Mouse (Mus musculus): ENCODE data around the gene D13Ertd608e. TPM values are rescaled to one million over a fixed set of nuclear protein-coding genes. Genes with fewer than 3 reads are reported as not detected.
"Not testable (repeated sequence)": the region's sequence is repeated elsewhere in the genome, so short reads cannot be mapped to it uniquely, and the experiment has no call there.

The D13Ertd608e gene
- total RNA-seq, 2 experiments from 2014 or later = not detected

GRCm38 (mm10) chr13:119886896-119887295 is 51.1 kb downstream of the D13Ertd608e start:
- DNase-seq (ENCODE audit: extremely low spot score in 1 of 2, low spot score in 2 of 2); intact Hi-C loops (cut with DNase I): not testable (repeated sequence)

- intact Hi-C loops (cut with DNase I); DNase-seq (ENCODE audit: extremely low spot score in 1 of 2, low spot score in 2 of 2): not testable (repeated sequence)
Observed at GRCm38 (mm10) chr13:119894685-119895084, 58.9 kb downstream of the D13Ertd608e start, which contains the start of gene Tcstv1. Tcstv1 (minus strand) TSS chr13:119894785.

Other genes starting within 250 kb of the D13Ertd608e start
- gene Ccl28, start 212.2 kb upstream of the D13Ertd608e start, total RNA-seq (2021) = 1 to 10 TPM; 1.9 to 2.1 TPM
- 100 to 1,000 TPM; 639 to 688 TPM for gene Hmgcs1, start 145.6 kb upstream of the D13Ertd608e start, total RNA-seq (2021)
- gene Nim1k, start 80.1 kb upstream of the D13Ertd608e start, total RNA-seq (2021) = 10 to 100 TPM; 15.2 to 16.3 TPM
- 10 to 100 TPM; 41.5 to 44.3 TPM for gene Zfp131, start 45.1 kb upstream of the D13Ertd608e start, total RNA-seq (2021)
- gene AF067063, start 5.8 kb upstream of the D13Ertd608e start, total RNA-seq (2021) = not detected
- gene Tcstv1, start 58.8 kb downstream of the D13Ertd608e start, total RNA-seq (2021) = not detected
- not detected for gene Gm21761, start 93.3 kb downstream of the D13Ertd608e start, total RNA-seq (2021)
- not detected for gene B020031M17Rik, start 114.8 kb downstream of the D13Ertd608e start, total RNA-seq (2021)
- gene Gm36079, start 191.0 kb downstream of the D13Ertd608e start, total RNA-seq (2021) = not detected
- gene Gm21188, start 216.2 kb downstream of the D13Ertd608e start, total RNA-seq (2021) = not detected